Comparison of ENCODE assay signal across 8 mouse cellular contexts in genomic region chr10:128058601-128059151, GRCm38 (mm10). TPM values are rescaled to one million over a fixed set of nuclear protein-coding genes. Genes with fewer than 3 reads are reported as not detected.
DNase-seq lines count a peak whose midpoint lies in the region; ATAC-seq lines count a peak whose summit lies in the region.

Ptges3 (plus strand) TSS chr10:128058954.

- peaks cover 7% of the 10 kb centered on the region for H3K4me1 ChIP-seq in brown adipose tissue, adult 24 weeks (ENCODE audit: control insufficient read depth, insufficient read depth, insufficient read length, low read length)
- peaks cover 3 to 21% of the 10 kb centered on the region in 2 experiments for H3K4me1 ChIP-seq in heart, embryonic 14.5 days (ENCODE audit: control insufficient read depth in 2 of 2, insufficient read depth in 2 of 2, low read length in 2 of 2)
- H3K4me1 ChIP-seq in liver, embryonic 13.5 days (replicated peaks): peaks cover 44% of the 10 kb centered on the region
- H3K4me1 ChIP-seq in stomach, embryonic 16.5 days (ENCODE audit: control insufficient read depth, insufficient read depth, low read length): peaks cover 12% of the 10 kb centered on the region

- no peaks in the 10 kb centered on the region for H3K9me3 ChIP-seq in heart, embryonic 14.5 days (ENCODE audit: control insufficient read depth, low read length)
- H3K9me3 ChIP-seq in liver, embryonic 13.5 days (replicated peaks): no peaks in the 10 kb centered on the region
- no peaks in the 10 kb centered on the region for H3K9me3 ChIP-seq in stomach, embryonic 16.5 days (replicated peaks; ENCODE audit: control insufficient read depth, low read length)

- peak within 1 kb of the TSS; percentile 99 for H3K27ac ChIP-seq in brown adipose tissue, adult 24 weeks (replicated peaks; ENCODE audit: low read depth, low read length)
- H3K27ac ChIP-seq in heart, embryonic 14.5 days (replicated peaks in 1 of 2; ENCODE audit: control insufficient read depth in 1 of 2, insufficient read depth in 1 of 2, low read depth in 2 of 2, low read length in 2 of 2): peak within 1 kb of the TSS; percentile 97 to 98
- H3K27ac ChIP-seq in liver, embryonic 13.5 days: peak within 1 kb of the TSS; percentile 97
- H3K27ac ChIP-seq in stomach, embryonic 16.5 days (ENCODE audit: low read length): peak within 1 kb of the TSS; percentile 99

- peak within 1 kb of the TSS; percentile 94 for H3K4me3 ChIP-seq in brown adipose tissue, adult 24 weeks (ENCODE audit: insufficient read depth, low read depth, low read length)
- H3K4me3 ChIP-seq in heart, embryonic 14.5 days (ENCODE audit: control insufficient read depth in 1 of 2, insufficient read depth in 1 of 2, low read depth in 1 of 2, low read length in 2 of 2): peak within 1 kb of the TSS; percentile 76 to 94
- H3K4me3 ChIP-seq in liver, embryonic 13.5 days (replicated peaks): peak within 1 kb of the TSS; percentile 78
- peak within 1 kb of the TSS; percentile 98 for H3K4me3 ChIP-seq in stomach, embryonic 16.5 days (replicated peaks; ENCODE audit: low read length)

- peak within 1 kb of the TSS; percentile 93 for H3K4me2 ChIP-seq in heart, embryonic 14.5 days (ENCODE audit: low read length)
- peak within 1 kb of the TSS; percentile 96 for H3K4me2 ChIP-seq in liver, embryonic 13.5 days
- H3K4me2 ChIP-seq in stomach, embryonic 16.5 days (ENCODE audit: low read depth, low read length): peak within 1 kb of the TSS; percentile 84

- WGBS in heart, embryonic 14.5 days: under 1% methylated on average over 65 of the region's 72 CpGs
- WGBS in liver, embryonic 13.5 days (ENCODE audit: insufficient replicate concordance): 1% methylated on average over 58 of the region's 72 CpGs
- WGBS in stomach, embryonic 16.5 days: 0% methylated on average over 72 of the region's 72 CpGs

- H3K27me3 ChIP-seq in heart, embryonic 14.5 days (ENCODE audit: control insufficient read depth, insufficient read depth, low read length): no peaks in the 10 kb centered on the region
- no peaks in the 10 kb centered on the region for H3K27me3 ChIP-seq in liver, embryonic 13.5 days
- no peaks in the 10 kb centered on the region for H3K27me3 ChIP-seq in stomach, embryonic 16.5 days (ENCODE audit: control insufficient read depth, insufficient read depth, low read length)

- DNase-seq in CD4-positive, CD25-positive, alpha-beta regulatory T cell, adult 2 months (ENCODE audit: low read depth, low spot score): peak; percentile 97
- DNase-seq in fibroblast of lung, adult 2 months (ENCODE audit: low read depth): peak; percentile 79
- DNase-seq in kidney, postnatal 14 days: peak; percentile 99
- peak; percentile 94 for DNase-seq in liver, embryonic 13.5 days
- DNase-seq in neural tube, embryonic 10.5 days (ENCODE audit: extremely low spot score, low spot score): peak; percentile 98

- peak; percentile 91 for ATAC-seq in heart, embryonic 14.5 days (ENCODE audit: insufficient number of reproducible peaks, insufficient read depth, low FRiP score, low read depth)
- ATAC-seq in liver, embryonic 13.5 days (ENCODE audit: low read depth): peak; percentile 89
- ATAC-seq in stomach, embryonic 16.5 days (ENCODE audit: insufficient read depth, low FRiP score): peak; percentile 94

- H3K9ac ChIP-seq in heart, embryonic 14.5 days (ENCODE audit: low read length): peak within 1 kb of the TSS; percentile 89
- H3K9ac ChIP-seq in liver, embryonic 13.5 days: peak within 1 kb of the TSS; percentile 91
- H3K9ac ChIP-seq in stomach, embryonic 16.5 days (ENCODE audit: low read length): peak within 1 kb of the TSS; percentile 98

- H3K36me3 ChIP-seq in heart, embryonic 14.5 days (ENCODE audit: control insufficient read depth, insufficient read depth, low read length): peaks cover 14% of the 10 kb centered on the region
- H3K36me3 ChIP-seq in liver, embryonic 13.5 days: peaks cover 3% of the 10 kb centered on the region
- H3K36me3 ChIP-seq in stomach, embryonic 16.5 days (ENCODE audit: control insufficient read depth, insufficient read depth, low read length): no peaks in the 10 kb centered on the region

RNA-seq across cellular contexts. Expression of gene Ptges3, which starts in this region (rescaled TPM):
- 107 and 147 TPM in 2 replicates for polyA plus RNA-seq in brown adipose tissue, adult 24 weeks (2012; ENCODE audit: insufficient read depth, insufficient read length, missing spikeins)
- 280 and 290 TPM in 2 replicates for polyA plus RNA-seq in heart, embryonic 14.5 days (2014; fragmentation: Nextera tagmentation; extraction: Ambion mirVana)
- polyA plus RNA-seq in liver, embryonic 13.5 days (2015; fragmentation: Nextera tagmentation; extraction: Ambion mirVana): 380 and 439 TPM in 2 replicates
- polyA plus RNA-seq in stomach, embryonic 16.5 days (2015; fragmentation: Nextera tagmentation; extraction: Ambion mirVana): 374 and 406 TPM in 2 replicates

Comparison
In these comparisons a context has a peak if more than half of its experiments do, and no peak if none do; other contexts are left out.
1. Peak in every context shown above with its lines: DNase-seq, ATAC-seq, H3K4me3 ChIP-seq and H3K27ac ChIP-seq.